Mouse (Mus musculus): ENCODE results near the gene Togaram1. TPM values are rescaled to one million over a fixed set of nuclear protein-coding genes. Genes with fewer than 3 reads are reported as not detected.

Togaram1 gene
- polyA plus RNA-seq, 1 experiment = 3.5 TPM

DNA sequence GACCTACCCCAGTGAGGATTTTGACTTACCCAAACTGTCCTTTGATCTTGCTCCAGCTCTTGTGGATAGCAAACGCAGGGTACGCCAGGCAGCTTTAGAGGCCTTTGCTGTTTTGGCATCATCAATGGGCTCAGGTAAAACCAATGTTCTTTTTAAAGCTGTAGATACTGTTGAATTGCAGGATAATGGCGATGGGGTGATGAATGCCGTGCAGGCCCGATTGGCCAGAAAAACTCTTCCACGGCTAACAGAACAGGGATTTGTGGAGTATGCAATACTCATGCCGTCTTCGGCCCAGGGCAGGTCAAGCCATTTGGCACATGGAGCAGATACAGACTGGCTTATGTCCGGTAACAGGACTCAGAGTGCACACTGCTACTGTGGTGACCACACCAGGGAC lies 1.9 kb downstream of the Togaram1 start:
- TF ChIP-seq REST (IDR thresholded peaks at IDR 0.05; ENCODE audit: insufficient read depth, insufficient read length) = no peak
- H3K4me2 ChIP-seq (ENCODE audit: low read depth) = peak overlapping the region; percentile 98
- H3K36me3 ChIP-seq (ENCODE audit: control insufficient read depth, insufficient read depth) = peaks cover 5% of the 10 kb centered on the region
- H3K4me3 ChIP-seq = peak overlapping the region; percentile 95
- H3K27me3 ChIP-seq (ENCODE audit: control insufficient read depth, insufficient read depth, insufficient read length) = no peaks in the 10 kb centered on the region
- H3ac ChIP-seq (ENCODE audit: control insufficient read depth, insufficient read length) = no peak overlapping the region
- peaks cover 91% of the 10 kb centered on the region for H3K79me2 ChIP-seq (ENCODE audit: control insufficient read depth, insufficient read depth)

DNA sequence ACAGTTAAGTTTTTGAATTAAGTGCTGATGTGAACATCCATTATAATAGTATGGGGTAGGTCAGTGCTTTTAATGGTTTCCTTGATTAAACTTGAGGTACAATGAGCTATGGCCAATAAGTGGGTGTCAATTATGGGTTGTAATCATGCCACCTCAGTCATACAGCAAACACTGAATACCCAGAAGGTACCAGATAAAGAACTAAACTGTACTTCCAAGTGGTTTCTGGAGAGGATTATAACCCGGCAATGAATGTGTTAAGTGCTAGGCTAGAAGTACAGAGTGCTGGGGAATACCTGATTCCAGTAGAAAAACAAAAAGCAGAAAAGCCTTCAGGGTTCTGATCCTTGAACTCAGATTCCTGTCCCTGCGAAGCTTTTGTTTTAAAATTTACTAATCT lies 2.5 kb downstream of the Togaram1 start:
- Histone ChIP-seq H3K27me3 (ENCODE audit: control insufficient read depth, insufficient read depth, insufficient read length) (no peaks in the 10 kb centered on the region), H3K79me2 (ENCODE audit: control insufficient read depth, insufficient read depth) (peaks cover 93% of the 10 kb centered on the region), H3ac (ENCODE audit: control insufficient read depth, insufficient read length) (no peak overlapping the region), H3K4me3 (peak overlapping the region; percentile 95), H3K36me3 (ENCODE audit: control insufficient read depth, insufficient read depth) (peaks cover 5% of the 10 kb centered on the region), H3K4me2 (ENCODE audit: low read depth) (peak overlapping the region; percentile 98)
- TF ChIP-seq TCF3 (IDR thresholded peaks at IDR 0.05; ENCODE audit: insufficient read length, low read depth) (no peak), CEBPB (IDR thresholded peaks at IDR 0.05; ENCODE audit: insufficient read depth, poor library complexity, severe bottlenecking) (no peak), TCF12 (IDR thresholded peaks at IDR 0.05; ENCODE audit: insufficient read depth, poor library complexity, severe bottlenecking) (no peak), POLR2AphosphoS2 (IDR thresholded peaks at IDR 0.05; ENCODE audit: insufficient read length, low read depth) (no peak), USF1 (IDR thresholded peaks at IDR 0.05; ENCODE audit: low read depth) (no peak), MYOD1 (IDR thresholded peaks at IDR 0.05; ENCODE audit: control insufficient read depth in 1 of 3, insufficient read length in 2 of 3, low read depth in 2 of 3) (no peak), MAX (IDR thresholded peaks at IDR 0.05; ENCODE audit: low read depth) (no peak), SRF (IDR thresholded peaks at IDR 0.05; ENCODE audit: control insufficient read depth, insufficient read length, low read depth) (no peak), REST (IDR thresholded peaks at IDR 0.05; ENCODE audit: insufficient read depth, insufficient read length) (no peak), MYOG (IDR thresholded peaks at IDR 0.05; ENCODE audit: control insufficient read depth in 1 of 3, insufficient read depth in 1 of 3, insufficient read length in 2 of 3, low read depth in 2 of 3) (no peak), POLR2A (IDR thresholded peaks at IDR 0.05; ENCODE audit: insufficient read length, low read depth) (no peak), E2F4 (IDR thresholded peaks at IDR 0.05; ENCODE audit: insufficient read depth) (no peak)

DNA sequence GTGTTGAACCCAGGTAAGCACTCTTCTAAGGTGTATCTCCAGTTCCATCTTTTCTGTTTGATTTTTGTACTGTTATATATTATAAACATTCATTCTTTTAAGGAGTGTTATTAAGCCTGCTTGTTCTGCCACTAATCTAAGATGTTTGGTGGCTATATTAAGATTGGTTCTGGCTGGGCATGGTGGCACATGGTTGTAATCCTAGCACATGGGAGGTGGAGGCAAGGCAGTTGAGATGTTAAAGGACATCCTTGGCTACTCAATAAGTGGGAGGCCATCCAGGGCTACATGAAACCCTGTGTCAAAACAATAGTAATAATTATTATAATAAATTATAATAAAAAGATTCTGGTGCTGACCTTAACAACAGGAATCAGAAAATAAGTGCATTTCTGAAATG lies 5.8 kb downstream of the Togaram1 start:
- no peaks in the 10 kb centered on the region for H3K27me3 ChIP-seq (ENCODE audit: control insufficient read depth, insufficient read depth, insufficient read length)
- H3K4me3 ChIP-seq = no peak overlapping the region
- TF ChIP-seq REST (IDR thresholded peaks at IDR 0.05; ENCODE audit: insufficient read depth, insufficient read length) (no peak), SRF (IDR thresholded peaks at IDR 0.05; ENCODE audit: control insufficient read depth, insufficient read length, low read depth) (no peak), MAX (IDR thresholded peaks at IDR 0.05; ENCODE audit: low read depth) (no peak), CEBPB (IDR thresholded peaks at IDR 0.05; ENCODE audit: insufficient read depth, poor library complexity, severe bottlenecking) (no peak), E2F4 (IDR thresholded peaks at IDR 0.05; ENCODE audit: insufficient read depth) (no peak), USF1 (IDR thresholded peaks at IDR 0.05; ENCODE audit: low read depth) (no peak)
- peaks cover 5% of the 10 kb centered on the region for H3K36me3 ChIP-seq (ENCODE audit: control insufficient read depth, insufficient read depth)
- H3ac ChIP-seq (ENCODE audit: control insufficient read depth, insufficient read length) = no peak overlapping the region
- H3K4me2 ChIP-seq (ENCODE audit: low read depth) = peak overlapping the region; percentile 15
- peaks cover 96% of the 10 kb centered on the region for H3K79me2 ChIP-seq (ENCODE audit: control insufficient read depth, insufficient read depth)

DNA sequence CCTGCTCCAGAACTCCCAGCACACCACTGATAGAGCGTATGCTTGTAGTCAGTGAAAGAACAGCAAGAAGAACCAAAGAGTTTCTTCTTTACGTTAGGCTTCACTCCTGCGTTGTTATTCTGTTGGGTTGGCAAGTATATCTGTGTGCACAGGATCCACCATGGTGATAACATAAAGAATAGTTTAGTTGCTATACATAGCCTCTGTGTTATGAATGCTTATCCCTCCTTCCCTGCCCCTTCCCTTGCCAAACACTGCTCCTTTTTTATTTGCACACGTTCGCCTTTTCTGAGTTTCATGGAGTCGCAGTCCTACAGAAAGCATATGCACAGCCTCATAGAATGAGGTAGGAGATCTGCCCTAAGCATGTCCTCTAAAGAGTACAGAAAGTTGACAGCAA lies 6.5 kb downstream of the Togaram1 start:
- Histone ChIP-seq H3K79me2 (ENCODE audit: control insufficient read depth, insufficient read depth) (peaks cover 96% of the 10 kb centered on the region), H3K36me3 (ENCODE audit: control insufficient read depth, insufficient read depth) (peaks cover 5% of the 10 kb centered on the region), H3K27me3 (ENCODE audit: control insufficient read depth, insufficient read depth, insufficient read length) (no peaks in the 10 kb centered on the region), H3K4me2 (ENCODE audit: low read depth) (no peak overlapping the region), H3ac (ENCODE audit: control insufficient read depth, insufficient read length) (no peak overlapping the region), H3K4me3 (no peak overlapping the region)
- TF ChIP-seq REST (IDR thresholded peaks at IDR 0.05; ENCODE audit: insufficient read depth, insufficient read length) (no peak), SRF (IDR thresholded peaks at IDR 0.05; ENCODE audit: control insufficient read depth, insufficient read length, low read depth) (no peak), CEBPB (IDR thresholded peaks at IDR 0.05; ENCODE audit: insufficient read depth, poor library complexity, severe bottlenecking) (no peak), TCF3 (IDR thresholded peaks at IDR 0.05; ENCODE audit: insufficient read length, low read depth) (no peak), MAX (IDR thresholded peaks at IDR 0.05; ENCODE audit: low read depth) (no peak), MYOD1 (IDR thresholded peaks at IDR 0.05; ENCODE audit: control insufficient read depth in 1 of 3, insufficient read length in 2 of 3, low read depth in 2 of 3) (no peak), TCF12 (IDR thresholded peaks at IDR 0.05; ENCODE audit: insufficient read depth, poor library complexity, severe bottlenecking) (no peak), MYOG (IDR thresholded peaks at IDR 0.05; ENCODE audit: control insufficient read depth in 1 of 3, insufficient read depth in 1 of 3, insufficient read length in 2 of 3, low read depth in 2 of 3) (no peak), POLR2AphosphoS2 (IDR thresholded peaks at IDR 0.05; ENCODE audit: insufficient read length, low read depth) (no peak), POLR2A (IDR thresholded peaks at IDR 0.05; ENCODE audit: insufficient read length, low read depth) (no peak)

DNA sequence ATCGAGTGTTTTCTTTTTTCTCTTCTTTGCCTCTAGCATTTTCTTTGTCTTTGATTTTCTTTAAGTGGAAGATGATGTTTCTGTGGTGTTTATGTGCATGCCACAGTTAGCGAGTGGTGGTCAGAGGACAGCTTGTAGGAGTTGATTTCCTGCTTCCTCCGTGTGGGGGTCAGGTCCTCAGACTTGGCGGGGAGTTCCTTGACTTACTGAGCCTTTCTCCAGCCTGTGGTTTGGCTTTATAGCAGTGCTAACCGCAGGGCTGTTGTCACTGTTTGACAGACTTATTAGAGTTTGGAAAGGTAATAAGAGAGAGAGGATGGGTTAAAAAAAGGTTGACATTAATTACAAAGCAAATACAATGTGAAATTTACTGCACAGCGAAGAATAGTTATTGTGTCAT lies 10.0 kb downstream of the Togaram1 start:
- Histone ChIP-seq H3K36me3 (ENCODE audit: control insufficient read depth, insufficient read depth) (peaks cover 7% of the 10 kb centered on the region), H3K4me3 (no peak overlapping the region), H3ac (ENCODE audit: control insufficient read depth, insufficient read length) (no peak overlapping the region), H3K79me2 (ENCODE audit: control insufficient read depth, insufficient read depth) (peaks cover 61% of the 10 kb centered on the region), H3K27me3 (ENCODE audit: control insufficient read depth, insufficient read depth, insufficient read length) (no peaks in the 10 kb centered on the region), H3K4me2 (ENCODE audit: low read depth) (peak overlapping the region; percentile 75)
- TF ChIP-seq MYOG (IDR thresholded peaks at IDR 0.05; ENCODE audit: control insufficient read depth in 1 of 3, insufficient read depth in 1 of 3, insufficient read length in 2 of 3, low read depth in 2 of 3) = no peak
- TF ChIP-seq REST (IDR thresholded peaks at IDR 0.05; ENCODE audit: insufficient read depth, insufficient read length) = no peak
- no peak for TF ChIP-seq E2F4 (IDR thresholded peaks at IDR 0.05; ENCODE audit: insufficient read depth)
- TF ChIP-seq TCF3 (IDR thresholded peaks at IDR 0.05; ENCODE audit: insufficient read length, low read depth) = no peak
- no peak for TF ChIP-seq MAX (IDR thresholded peaks at IDR 0.05; ENCODE audit: low read depth)
- TF ChIP-seq MYOD1 (IDR thresholded peaks at IDR 0.05; ENCODE audit: control insufficient read depth in 1 of 3, insufficient read length in 2 of 3, low read depth in 2 of 3) = no peak
- no peak for TF ChIP-seq USF1 (IDR thresholded peaks at IDR 0.05; ENCODE audit: low read depth)
- no peak for TF ChIP-seq POLR2A (IDR thresholded peaks at IDR 0.05; ENCODE audit: insufficient read length, low read depth)
- TF ChIP-seq SRF (IDR thresholded peaks at IDR 0.05; ENCODE audit: control insufficient read depth, insufficient read length, low read depth) = no peak
- no peak for TF ChIP-seq POLR2AphosphoS2 (IDR thresholded peaks at IDR 0.05; ENCODE audit: insufficient read length, low read depth)
- TF ChIP-seq TCF12 (IDR thresholded peaks at IDR 0.05; ENCODE audit: insufficient read depth, poor library complexity, severe bottlenecking) = no peak
- no peak for TF ChIP-seq CEBPB (IDR thresholded peaks at IDR 0.05; ENCODE audit: insufficient read depth, poor library complexity, severe bottlenecking)
